Mouse (Mus musculus): ENCODE data around the gene Krt27. TPM values are rescaled to one million over a fixed set of nuclear protein-coding genes. Genes with fewer than 3 reads are reported as not detected.
A peak's percentile ranks its signal among the peaks of the same experiment; 100 is the strongest.

Gene Krt27
- polyA plus RNA-seq, 1 experiment, result not detected

- H3K4me1 ChIP-seq (ENCODE audit: control insufficient read depth, insufficient read depth, low read length), result no peaks in the 10 kb centered on the region
- H3K4me3 ChIP-seq (ENCODE audit: insufficient read depth, low read depth, low read length), result no peak overlapping the region
- no peak for DNase-seq
- no peaks in the 10 kb centered on the region for H3K36me3 ChIP-seq (ENCODE audit: control insufficient read depth, insufficient read depth, low read length)
- no peak for TF ChIP-seq POLR2A (IDR thresholded peaks at IDR 0.05; ENCODE audit: low read depth, low read length)
- TF ChIP-seq CTCF (conservative IDR thresholded peaks at IDR 0.05; ENCODE audit: insufficient read depth, insufficient read length, low read depth, low read length), result no peak
- H3K27me3 ChIP-seq (replicated peaks; ENCODE audit: control insufficient read depth, insufficient read depth, low read length), result no peaks in the 10 kb centered on the region
- no peak overlapping the region for H3K27ac ChIP-seq (ENCODE audit: insufficient read depth, low read depth, low read length)
- WGBS, result 81% methylated on average over 6 of the region's 6 CpGs
These were observed 40.5 kb upstream of the Krt27 start for GRCm38 (mm10) chr11:99391375-99391774.

GRCm38 (mm10) chr11:99390866-99391265 lies 40.0 kb upstream of the Krt27 start:
- no peaks in the 10 kb centered on the region for H3K36me3 ChIP-seq (ENCODE audit: control insufficient read depth, insufficient read depth, low read length)
- H3K27me3 ChIP-seq (replicated peaks; ENCODE audit: control insufficient read depth, insufficient read depth, low read length), result no peaks in the 10 kb centered on the region
- H3K27ac ChIP-seq (ENCODE audit: insufficient read depth, low read depth, low read length), result no peak overlapping the region
- TF ChIP-seq CTCF (conservative IDR thresholded peaks at IDR 0.05; ENCODE audit: insufficient read depth, insufficient read length, low read depth, low read length), result no peak
- no peak for TF ChIP-seq POLR2A (IDR thresholded peaks at IDR 0.05; ENCODE audit: low read depth, low read length)
- H3K4me3 ChIP-seq (ENCODE audit: insufficient read depth, low read depth, low read length), result no peak overlapping the region
- WGBS, result 65% methylated on average over 7 of the region's 7 CpGs
- no peaks in the 10 kb centered on the region for H3K4me1 ChIP-seq (ENCODE audit: control insufficient read depth, insufficient read depth, low read length)
- no peak for DNase-seq

GRCm38 (mm10) chr11:99389264-99389663 lies 38.4 kb upstream of the Krt27 start, which contains the start of gene Krt10:
Krt10 (minus strand) TSS chr11:99389364.
- WGBS, result 81% methylated on average over 4 of the region's 4 CpGs
- DNase-seq, result no peak
- no peaks in the 10 kb centered on the region for H3K36me3 ChIP-seq (ENCODE audit: control insufficient read depth, insufficient read depth, low read length)
- TF ChIP-seq POLR2A (IDR thresholded peaks at IDR 0.05; ENCODE audit: low read depth, low read length), result no peak
- no peak within 1 kb of the TSS for H3K4me3 ChIP-seq (ENCODE audit: insufficient read depth, low read depth, low read length)
- H3K4me1 ChIP-seq (ENCODE audit: control insufficient read depth, insufficient read depth, low read length), result no peaks in the 10 kb centered on the region
- H3K27me3 ChIP-seq (replicated peaks; ENCODE audit: control insufficient read depth, insufficient read depth, low read length), result no peaks in the 10 kb centered on the region
- no peak within 1 kb of the TSS for H3K27ac ChIP-seq (ENCODE audit: insufficient read depth, low read depth, low read length)

GRCm38 (mm10) chr11:99388661-99389060 lies 37.8 kb upstream of the Krt27 start:
- H3K4me3 ChIP-seq (ENCODE audit: insufficient read depth, low read depth, low read length), result no peak overlapping the region
- peak; percentile 61 for DNase-seq
- no peak overlapping the region for H3K27ac ChIP-seq (ENCODE audit: insufficient read depth, low read depth, low read length)
- TF ChIP-seq CTCF (conservative IDR thresholded peaks at IDR 0.05; ENCODE audit: insufficient read depth, insufficient read length, low read depth, low read length), result no peak
- TF ChIP-seq POLR2A (IDR thresholded peaks at IDR 0.05; ENCODE audit: low read depth, low read length), result no peak
- H3K4me1 ChIP-seq (ENCODE audit: control insufficient read depth, insufficient read depth, low read length), result no peaks in the 10 kb centered on the region
- WGBS, result 68% methylated on average over 18 of the region's 18 CpGs
- no peaks in the 10 kb centered on the region for H3K36me3 ChIP-seq (ENCODE audit: control insufficient read depth, insufficient read depth, low read length)
- no peaks in the 10 kb centered on the region for H3K27me3 ChIP-seq (replicated peaks; ENCODE audit: control insufficient read depth, insufficient read depth, low read length)

GRCm38 (mm10) chr11:99385813-99386721 lies 35.2 kb upstream of the Krt27 start:
- Histone ChIP-seq H3K4me1 (ENCODE audit: control insufficient read depth, insufficient read depth, low read length) (no peaks in the 10 kb centered on the region), H3K27ac (ENCODE audit: insufficient read depth, low read depth, low read length) (peak overlapping the region; percentile 88), H3K4me3 (ENCODE audit: insufficient read depth, low read depth, low read length) (peak overlapping the region; percentile 78), H3K27me3 (replicated peaks; ENCODE audit: control insufficient read depth, insufficient read depth, low read length) (no peaks in the 10 kb centered on the region), H3K36me3 (ENCODE audit: control insufficient read depth, insufficient read depth, low read length) (no peaks in the 10 kb centered on the region)
- DNase-seq, result peak; percentile 96
- TF ChIP-seq POLR2A (IDR thresholded peaks at IDR 0.05; ENCODE audit: low read depth, low read length) (peak; percentile 10), CTCF (conservative IDR thresholded peaks at IDR 0.05; ENCODE audit: insufficient read depth, insufficient read length, low read depth, low read length) (no peak)
- 2% methylated on average over 71 of the region's 71 CpGs for WGBS

GRCm38 (mm10) chr11:99379568-99379967 lies 28.7 kb upstream of the Krt27 start:
- WGBS, result 16% methylated on average over 5 of the region's 5 CpGs
- H3K36me3 ChIP-seq (ENCODE audit: control insufficient read depth, insufficient read depth, low read length), result no peaks in the 10 kb centered on the region
- H3K27me3 ChIP-seq (replicated peaks; ENCODE audit: control insufficient read depth, insufficient read depth, low read length), result no peaks in the 10 kb centered on the region
- H3K4me3 ChIP-seq (ENCODE audit: insufficient read depth, low read depth, low read length), result no peak overlapping the region
- DNase-seq, result peak; percentile 73
- no peaks in the 10 kb centered on the region for H3K4me1 ChIP-seq (ENCODE audit: control insufficient read depth, insufficient read depth, low read length)
- TF ChIP-seq CTCF (conservative IDR thresholded peaks at IDR 0.05; ENCODE audit: insufficient read depth, insufficient read length, low read depth, low read length), result peak; percentile 91
- TF ChIP-seq POLR2A (IDR thresholded peaks at IDR 0.05; ENCODE audit: low read depth, low read length), result no peak
- H3K27ac ChIP-seq (ENCODE audit: insufficient read depth, low read depth, low read length), result no peak overlapping the region

- no peaks in the 10 kb centered on the region for H3K36me3 ChIP-seq (ENCODE audit: control insufficient read depth, insufficient read depth, low read length)
- no peaks in the 10 kb centered on the region for H3K27me3 ChIP-seq (replicated peaks; ENCODE audit: control insufficient read depth, insufficient read depth, low read length)
- H3K4me1 ChIP-seq (ENCODE audit: control insufficient read depth, insufficient read depth, low read length), result no peaks in the 10 kb centered on the region
- no peak for DNase-seq
- WGBS, result 85% methylated on average over 13 of the region's 13 CpGs
- TF ChIP-seq POLR2A (IDR thresholded peaks at IDR 0.05; ENCODE audit: low read depth, low read length) (no peak), CTCF (conservative IDR thresholded peaks at IDR 0.05; ENCODE audit: insufficient read depth, insufficient read length, low read depth, low read length) (no peak)
- H3K4me3 ChIP-seq (ENCODE audit: insufficient read depth, low read depth, low read length), result no peak within 1 kb of the TSS
- no peak within 1 kb of the TSS for H3K27ac ChIP-seq (ENCODE audit: insufficient read depth, low read depth, low read length)
These were observed 23.9 kb upstream of the Krt27 start, which contains the start of gene Krt28 for GRCm38 (mm10) chr11:99374803-99375202. Krt28 (minus strand) TSS chr11:99374903.
